Mouse (Mus musculus) kidney, postnatal 36 days (tissue): Measurements from ENCODE around the gene Spock1.
"Not testable (repeated sequence)": the region's sequence is repeated elsewhere in the genome, so short reads cannot be mapped to it uniquely, and the experiment has no call there.

Experiments
- DNase-seq, 2 experiments: peaks; one replicate each; pipeline ENCODE4 v3.0.0; 2021 to 2022; ENCODE audit warnings: mixed read lengths in 2 of 2

Gene Spock1

GRCm38 (mm10) chr13:57474068-57474467 lies 434.1 kb downstream of the Spock1 start:
- DNase-seq, result no peak

- not testable (repeated sequence) for DNase-seq
Measured at GRCm38 (mm10) chr13:57470922-57471321, 437.2 kb downstream of the Spock1 start.

- DNase-seq, result no peak
Measured at GRCm38 (mm10) chr13:57459978-57460377, 448.2 kb downstream of the Spock1 start.

- no peak for DNase-seq
Measured at GRCm38 (mm10) chr13:57450189-57450821, 457.8 kb downstream of the Spock1 start.

- DNase-seq, result no peak
Measured at GRCm38 (mm10) chr13:57448906-57449305, 459.2 kb downstream of the Spock1 start.

GRCm38 (mm10) chr13:57444977-57445376 lies 463.2 kb downstream of the Spock1 start:
- no peak for DNase-seq

- DNase-seq, result no peak
Measured at GRCm38 (mm10) chr13:57440111-57440510, 468.0 kb downstream of the Spock1 start.

- no peak for DNase-seq
Measured at GRCm38 (mm10) chr13:57435726-57436220, 472.4 kb downstream of the Spock1 start.

GRCm38 (mm10) chr13:57433848-57434247 lies 474.3 kb downstream of the Spock1 start:
- no peak for DNase-seq

- DNase-seq, result no peak
Measured at GRCm38 (mm10) chr13:57431815-57432214, 476.3 kb downstream of the Spock1 start.

- DNase-seq, result no peak
Measured at GRCm38 (mm10) chr13:57428840-57429239, 479.3 kb downstream of the Spock1 start.

GRCm38 (mm10) chr13:57418781-57419180 lies 489.4 kb downstream of the Spock1 start:
- DNase-seq, result no peak

- DNase-seq, result no peak
Measured at GRCm38 (mm10) chr13:57414716-57415115, 493.4 kb downstream of the Spock1 start.

- DNase-seq, result no peak
Measured at GRCm38 (mm10) chr13:57407666-57408065, 500.5 kb downstream of the Spock1 start.

GRCm38 (mm10) chr13:57402386-57402785 lies 505.7 kb downstream of the Spock1 start:
- no peak for DNase-seq

- no peak for DNase-seq
Measured at GRCm38 (mm10) chr13:57372141-57372700, 535.9 kb downstream of the Spock1 start.
